Mouse (Mus musculus): ENCODE data around the gene Pltp. TPM values are rescaled to one million over a fixed set of nuclear protein-coding genes. Genes with fewer than 3 reads are reported as not detected.

Pltp gene
- polyA plus RNA-seq, 1 experiment from 2014 or later, result 286 TPM

DNA sequence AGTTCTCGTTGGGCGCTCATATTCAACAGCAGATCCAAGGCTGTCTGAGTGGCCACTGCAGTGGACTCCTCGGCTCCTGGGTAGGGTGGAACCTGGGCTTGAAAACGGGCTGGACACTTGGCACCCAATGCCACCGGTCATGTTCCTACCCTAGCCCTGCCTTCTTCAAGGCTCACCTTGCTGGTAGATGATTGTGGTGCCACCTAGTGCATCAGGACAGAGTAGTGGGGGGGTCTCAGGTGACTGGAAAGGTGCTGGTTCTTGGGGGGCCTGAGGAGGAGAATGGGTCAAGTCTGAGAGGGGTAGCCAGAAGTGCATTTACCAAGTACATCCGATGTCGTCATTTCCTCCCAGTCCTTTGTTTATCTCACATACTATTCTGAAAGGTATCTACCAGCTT lies 40.5 kb upstream of the Pltp start:
- H3K4me2 ChIP-seq (replicated peaks; ENCODE audit: low read depth, low read length), result no peak overlapping the region
- ATAC-seq, result no peak
- H3K9me3 ChIP-seq (ENCODE audit: low read length), result no peaks in the 10 kb centered on the region

DNA sequence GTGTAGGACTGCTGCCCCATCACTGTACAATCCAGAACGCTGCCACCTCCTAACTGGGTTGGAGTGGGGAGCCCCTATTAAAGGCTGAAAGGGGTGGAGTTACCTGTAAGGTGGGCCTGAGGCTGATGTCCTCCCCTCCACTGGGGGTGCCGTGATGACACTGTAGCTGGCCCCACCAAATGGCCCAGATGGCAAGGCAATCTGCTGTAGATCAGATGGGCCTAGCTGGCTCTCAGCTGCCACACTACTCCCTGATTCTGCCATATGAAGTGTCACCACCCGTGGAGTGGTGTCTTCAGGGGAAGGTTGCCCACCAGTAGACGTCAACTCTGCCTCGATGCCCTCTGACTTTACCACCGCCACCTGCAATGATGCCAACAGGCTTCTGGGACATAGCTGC lies 38.4 kb upstream of the Pltp start:
- H3K27me3 ChIP-seq (replicated peaks; ENCODE audit: insufficient read depth, low read length), result no peaks in the 10 kb centered on the region
- TF ChIP-seq EP300 (IDR thresholded peaks at IDR 0.05) (no peak), CTCF (IDR thresholded peaks at IDR 0.05) (no peak)
- H3K4me2 ChIP-seq (replicated peaks; ENCODE audit: low read depth, low read length), result no peak overlapping the region
- H3K4me3 ChIP-seq (ENCODE audit: low read depth, low read length), result no peak overlapping the region
- ATAC-seq (no peak), DNase-seq (ENCODE audit: low spot score) (no peak)
- no peak overlapping the region for H3K27ac ChIP-seq (ENCODE audit: low read length)
- H3K36me3 ChIP-seq (ENCODE audit: insufficient read depth, low read length), result peaks cover 60% of the 10 kb centered on the region
- no peaks in the 10 kb centered on the region for H3K9me3 ChIP-seq (ENCODE audit: low read length)
- no peak overlapping the region for H3K9ac ChIP-seq (replicated peaks; ENCODE audit: low read depth)
- WGBS, result 95% methylated on average over 6 of the region's 6 CpGs
- H3K4me1 ChIP-seq (ENCODE audit: insufficient read depth, low read depth, low read length), result no peaks in the 10 kb centered on the region

More for the DNA sequence above, 40.5 kb upstream of the Pltp start:
- TF ChIP-seq CTCF (IDR thresholded peaks at IDR 0.05) (no peak), EP300 (IDR thresholded peaks at IDR 0.05) (no peak)
- no peak overlapping the region for H3K27ac ChIP-seq (ENCODE audit: low read length)
- no peak for DNase-seq (ENCODE audit: low spot score)
- H3K9ac ChIP-seq (replicated peaks; ENCODE audit: low read depth), result no peak overlapping the region
- WGBS, result 88% methylated on average over 7 of the region's 7 CpGs
- H3K36me3 ChIP-seq (ENCODE audit: insufficient read depth, low read length), result peaks cover 50% of the 10 kb centered on the region
- H3K4me3 ChIP-seq (ENCODE audit: low read depth, low read length), result no peak overlapping the region
- no peaks in the 10 kb centered on the region for H3K4me1 ChIP-seq (ENCODE audit: insufficient read depth, low read depth, low read length)
- no peaks in the 10 kb centered on the region for H3K27me3 ChIP-seq (replicated peaks; ENCODE audit: insufficient read depth, low read length)

DNA sequence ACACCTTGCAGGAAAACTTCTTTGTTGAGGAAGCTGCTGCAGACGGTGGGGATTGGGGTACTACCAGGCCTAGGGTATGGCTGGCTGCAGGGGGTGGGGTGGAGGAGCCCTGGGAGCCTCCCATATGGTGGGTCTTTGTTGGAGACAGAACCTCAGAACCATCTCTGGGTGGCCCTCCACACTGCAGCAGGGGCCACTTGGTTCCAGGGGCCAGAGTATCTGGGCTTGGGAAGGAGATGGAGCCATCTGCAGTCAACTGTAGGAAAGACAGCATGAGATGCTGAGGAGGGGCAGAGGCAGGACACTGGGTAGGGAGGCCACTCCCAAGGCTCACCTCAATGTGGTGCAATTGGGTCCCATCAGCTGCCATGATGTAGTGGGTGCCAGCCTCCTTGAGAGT lies 37.1 kb upstream of the Pltp start:
- H3K9ac ChIP-seq (replicated peaks; ENCODE audit: low read depth), result no peak overlapping the region
- H3K4me2 ChIP-seq (replicated peaks; ENCODE audit: low read depth, low read length), result no peak overlapping the region
- no peak overlapping the region for H3K4me3 ChIP-seq (ENCODE audit: low read depth, low read length)
- peak; percentile 27 for ATAC-seq
- 67% methylated on average over 1 of the region's 1 CpGs for WGBS
- H3K4me1 ChIP-seq (ENCODE audit: insufficient read depth, low read depth, low read length), result no peaks in the 10 kb centered on the region
- no peak for DNase-seq (ENCODE audit: low spot score)
- H3K36me3 ChIP-seq (ENCODE audit: insufficient read depth, low read length), result peaks cover 72% of the 10 kb centered on the region
- no peak for TF ChIP-seq EP300 (IDR thresholded peaks at IDR 0.05)
- peak; percentile 45 for TF ChIP-seq CTCF (IDR thresholded peaks at IDR 0.05)
- H3K9me3 ChIP-seq (ENCODE audit: low read length), result no peaks in the 10 kb centered on the region
- no peak overlapping the region for H3K27ac ChIP-seq (ENCODE audit: low read length)
- no peaks in the 10 kb centered on the region for H3K27me3 ChIP-seq (replicated peaks; ENCODE audit: insufficient read depth, low read length)

DNA sequence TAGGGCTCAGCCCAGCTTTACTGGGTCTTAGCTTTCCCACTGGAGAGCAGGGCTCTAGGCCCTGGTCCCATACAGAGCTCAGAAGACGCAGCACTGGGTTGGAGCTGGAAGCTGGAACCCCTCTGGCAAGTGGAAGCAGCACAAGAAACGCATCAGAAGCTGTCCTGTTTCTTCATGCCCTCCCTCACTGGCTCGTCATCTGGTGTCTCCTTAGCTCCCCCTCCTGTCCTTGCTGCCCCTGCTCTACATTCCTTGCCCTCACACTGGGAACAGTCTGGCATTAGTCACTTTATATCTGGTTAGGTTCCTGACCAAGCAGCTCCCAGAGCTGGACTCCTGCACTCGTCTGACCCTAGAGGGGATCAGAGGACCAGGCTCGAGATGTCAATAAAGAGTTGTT lies 36.5 kb upstream of the Pltp start:
- Histone ChIP-seq H3K9me3 (ENCODE audit: low read length) (no peaks in the 10 kb centered on the region), H3K36me3 (ENCODE audit: insufficient read depth, low read length) (peaks cover 72% of the 10 kb centered on the region), H3K4me2 (replicated peaks; ENCODE audit: low read depth, low read length) (no peak overlapping the region), H3K4me3 (ENCODE audit: low read depth, low read length) (no peak overlapping the region), H3K27me3 (replicated peaks; ENCODE audit: insufficient read depth, low read length) (no peaks in the 10 kb centered on the region), H3K27ac (ENCODE audit: low read length) (no peak overlapping the region), H3K4me1 (ENCODE audit: insufficient read depth, low read depth, low read length) (no peaks in the 10 kb centered on the region), H3K9ac (replicated peaks; ENCODE audit: low read depth) (no peak overlapping the region)
- DNase-seq (ENCODE audit: low spot score), result no peak
- TF ChIP-seq EP300 (IDR thresholded peaks at IDR 0.05) (no peak), CTCF (IDR thresholded peaks at IDR 0.05) (peak; percentile 50)
- WGBS, result 60% methylated on average over 5 of the region's 5 CpGs
- ATAC-seq, result peak; percentile 7; the same call in 1 of the 2 replicates

DNA sequence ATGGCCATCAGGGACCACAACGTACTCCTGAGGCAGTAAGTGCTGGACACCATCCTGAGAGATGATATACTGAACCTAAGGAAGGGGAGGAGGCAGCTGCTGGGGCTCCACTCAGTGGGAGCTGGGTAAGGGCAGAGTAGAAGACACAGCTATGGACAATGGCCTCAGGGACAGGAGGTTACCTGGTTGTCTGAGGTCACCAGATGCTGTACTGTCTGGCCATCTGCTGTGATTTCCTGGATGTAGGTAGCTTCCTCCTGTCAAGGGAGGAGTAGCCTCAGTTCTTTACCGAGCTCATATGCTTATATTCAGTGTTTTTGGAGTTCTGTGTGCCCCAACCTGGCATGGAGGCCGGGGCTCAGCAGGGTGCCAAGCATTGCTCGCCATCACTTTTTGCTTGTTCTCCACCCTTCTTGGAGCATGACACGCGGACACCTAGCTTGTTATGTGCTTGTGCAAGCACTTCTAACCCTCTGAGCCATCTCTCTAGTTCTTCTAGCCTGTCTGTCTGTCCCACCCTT lies 35.2 kb upstream of the Pltp start:
- ATAC-seq, result no peak
- no peak overlapping the region for H3K4me3 ChIP-seq (ENCODE audit: low read depth, low read length)
- no peaks in the 10 kb centered on the region for H3K9me3 ChIP-seq (ENCODE audit: low read length)
- no peaks in the 10 kb centered on the region for H3K4me1 ChIP-seq (ENCODE audit: insufficient read depth, low read depth, low read length)
- H3K27me3 ChIP-seq (replicated peaks; ENCODE audit: insufficient read depth, low read length), result no peaks in the 10 kb centered on the region
- DNase-seq (ENCODE audit: low spot score), result no peak
- no peak overlapping the region for H3K4me2 ChIP-seq (replicated peaks; ENCODE audit: low read depth, low read length)
- H3K9ac ChIP-seq (replicated peaks; ENCODE audit: low read depth), result no peak overlapping the region
- TF ChIP-seq EP300 (IDR thresholded peaks at IDR 0.05) (no peak), CTCF (IDR thresholded peaks at IDR 0.05) (no peak)
- H3K36me3 ChIP-seq (ENCODE audit: insufficient read depth, low read length), result peaks cover 71% of the 10 kb centered on the region
- 89% methylated on average over 6 of the region's 6 CpGs for WGBS
- H3K27ac ChIP-seq (ENCODE audit: low read length), result no peak overlapping the region

DNA sequence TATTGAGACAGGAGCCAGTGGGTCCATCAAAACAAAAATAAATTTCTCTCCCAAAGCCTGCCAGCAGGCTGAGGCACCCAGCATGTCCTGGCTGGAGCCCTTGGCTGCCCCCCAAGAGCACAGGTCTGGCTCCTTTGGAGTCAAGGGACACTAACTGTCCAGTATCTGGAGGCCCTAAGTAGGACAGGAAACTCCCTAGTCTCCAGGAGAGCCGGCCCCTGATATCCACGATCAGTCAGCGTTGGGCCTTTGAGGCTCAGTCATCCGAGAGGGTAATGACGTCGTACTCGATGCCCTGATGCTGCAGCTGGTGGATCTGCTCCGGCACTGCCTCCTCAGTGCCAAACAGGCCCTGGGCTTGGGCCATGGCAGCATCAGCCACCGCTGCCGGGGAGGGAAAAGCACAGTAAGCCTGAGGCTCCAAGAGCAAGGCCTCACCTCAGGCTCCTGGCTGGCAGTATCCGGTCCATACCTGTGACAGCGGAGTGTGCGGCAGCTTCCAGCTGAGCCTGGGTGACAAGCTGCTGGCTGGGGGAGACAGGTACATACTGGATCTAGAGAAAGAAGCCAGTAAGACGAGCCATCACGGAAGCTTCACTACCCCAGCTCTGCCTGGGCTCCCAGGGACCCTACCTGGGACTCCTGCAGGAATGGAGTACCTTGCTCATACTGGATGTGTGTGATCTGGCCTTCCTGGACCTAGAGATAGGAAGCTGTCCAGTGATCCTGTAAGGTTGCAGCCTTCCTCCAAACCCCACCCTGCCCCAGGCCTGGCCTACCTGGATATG lies 34.6 kb upstream of the Pltp start:
- 92% methylated on average over 15 of the region's 15 CpGs for WGBS
- Histone ChIP-seq H3K27ac (ENCODE audit: low read length) (no peak overlapping the region), H3K27me3 (replicated peaks; ENCODE audit: insufficient read depth, low read length) (no peaks in the 10 kb centered on the region), H3K4me2 (replicated peaks; ENCODE audit: low read depth, low read length) (no peak overlapping the region), H3K9ac (replicated peaks; ENCODE audit: low read depth) (no peak overlapping the region), H3K9me3 (ENCODE audit: low read length) (no peaks in the 10 kb centered on the region), H3K4me1 (ENCODE audit: insufficient read depth, low read depth, low read length) (no peaks in the 10 kb centered on the region), H3K36me3 (ENCODE audit: insufficient read depth, low read length) (peaks cover 69% of the 10 kb centered on the region), H3K4me3 (ENCODE audit: low read depth, low read length) (no peak overlapping the region)
- DNase-seq (ENCODE audit: low spot score) (no peak), ATAC-seq (no peak)
- no peak for TF ChIP-seq EP300 (IDR thresholded peaks at IDR 0.05)
- no peak for TF ChIP-seq CTCF (IDR thresholded peaks at IDR 0.05)
